Mouse (Mus musculus) cerebellum, postnatal 4 days (tissue): ENCODE results near the gene Zfp629.
"Not testable (repeated sequence)": the region's sequence is repeated elsewhere in the genome, so short reads cannot be mapped to it uniquely, and the experiment has no call there.

Experiments used
- DNase-seq, 2 experiments: peaks; one replicate each; pipeline ENCODE4 v3.0.0; 2022; ENCODE audit warnings: low spot score in 2 of 2, mixed read lengths in 1 of 2

Gene Zfp629

GRCm38 (mm10) chr7:127614891-127615843, at the start of gene Zfp629:
Gene Zfp629 (minus strand): TSS chr7:127615797.
- peak; percentile 57 to 82 for DNase-seq

- no peak for DNase-seq
Observed at GRCm38 (mm10) chr7:127662926-127663325, 47.3 kb upstream of the Zfp629 start.

GRCm38 (mm10) chr7:127661833-127662232, 46.2 kb upstream of the Zfp629 start:
- DNase-seq: no peak

GRCm38 (mm10) chr7:127660882-127661281, 45.3 kb upstream of the Zfp629 start:
- no peak for DNase-seq

- DNase-seq: peak; percentile 59 to 81
Observed at GRCm38 (mm10) chr7:127656946-127657345, 41.3 kb upstream of the Zfp629 start.

- no peak for DNase-seq
Observed at GRCm38 (mm10) chr7:127654318-127654717, 38.7 kb upstream of the Zfp629 start.

GRCm38 (mm10) chr7:127652050-127652449, 36.5 kb upstream of the Zfp629 start:
- DNase-seq: no peak

- no peak for DNase-seq
Observed at GRCm38 (mm10) chr7:127651624-127652023, 36.0 kb upstream of the Zfp629 start.

GRCm38 (mm10) chr7:127649206-127649605, 33.6 kb upstream of the Zfp629 start:
- DNase-seq: no peak

GRCm38 (mm10) chr7:127648516-127649201, 33.1 kb upstream of the Zfp629 start:
- no peak for DNase-seq

- DNase-seq: not testable (repeated sequence)
Observed at GRCm38 (mm10) chr7:127647576-127647975, 32.0 kb upstream of the Zfp629 start.

- DNase-seq: no peak
Observed at GRCm38 (mm10) chr7:127646363-127646762, 30.8 kb upstream of the Zfp629 start.

- no peak for DNase-seq
Observed at GRCm38 (mm10) chr7:127642254-127642653, 26.7 kb upstream of the Zfp629 start.

GRCm38 (mm10) chr7:127641260-127641659, 25.7 kb upstream of the Zfp629 start:
- DNase-seq: no peak

- peak; percentile 56 to 72 for DNase-seq
Observed at GRCm38 (mm10) chr7:127636963-127637362, 21.4 kb upstream of the Zfp629 start.

GRCm38 (mm10) chr7:127631416-127631815, 15.8 kb upstream of the Zfp629 start:
- no peak for DNase-seq

- DNase-seq: no peak
Observed at GRCm38 (mm10) chr7:127628646-127629045, 13.0 kb upstream of the Zfp629 start.

- no peak for DNase-seq
Observed at GRCm38 (mm10) chr7:127626471-127626870, 10.9 kb upstream of the Zfp629 start.

GRCm38 (mm10) chr7:127626039-127626438, 10.4 kb upstream of the Zfp629 start:
- DNase-seq: no peak

GRCm38 (mm10) chr7:127618402-127618801, 2.8 kb upstream of the Zfp629 start:
- DNase-seq: not testable (repeated sequence)

- no peak for DNase-seq
Observed at GRCm38 (mm10) chr7:127617962-127618361, 2.4 kb upstream of the Zfp629 start.

- no peak for DNase-seq
Observed at GRCm38 (mm10) chr7:127616881-127617280, 1.3 kb upstream of the Zfp629 start.

GRCm38 (mm10) chr7:127616336-127616735, 739 bp upstream of the Zfp629 start:
- no peak for DNase-seq
